Mouse (Mus musculus): ENCODE data around the gene Olfr1255. TPM values are rescaled to one million over a fixed set of nuclear protein-coding genes. Genes with fewer than 3 reads are reported as not detected.

Olfr1255 gene
- total RNA-seq (2015; ENCODE audit: low replicate concordance) (not detected in 2 replicates), total RNA-seq (2017; ENCODE audit: low replicate concordance) (not detected in 2 replicates)

DNA sequence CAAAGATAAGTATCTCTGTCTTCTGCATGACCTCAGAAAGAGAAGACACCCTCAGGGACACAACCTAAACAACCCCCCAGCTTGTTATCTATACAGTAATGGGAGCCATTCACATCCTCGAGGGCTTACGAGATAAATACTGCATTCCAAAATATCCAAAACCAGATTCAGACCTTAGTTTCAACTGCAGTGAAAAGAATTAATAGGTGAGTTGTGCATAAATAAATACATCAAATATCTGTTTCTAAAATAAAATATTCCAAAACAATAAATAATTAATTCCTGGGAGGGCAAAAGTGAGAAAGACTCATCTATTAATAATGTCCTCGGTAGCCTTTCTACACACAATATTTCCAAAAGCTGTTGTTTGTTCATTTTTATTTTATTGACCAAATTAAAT is at the start of gene Olfr1255:
Olfr1255 (plus strand) TSS at position 301 of the 400 bp plus-strand sequence.
- no peak for ATAC-seq (replicated peaks; ENCODE audit: low FRiP score, poor library complexity, severe bottlenecking)

DNA sequence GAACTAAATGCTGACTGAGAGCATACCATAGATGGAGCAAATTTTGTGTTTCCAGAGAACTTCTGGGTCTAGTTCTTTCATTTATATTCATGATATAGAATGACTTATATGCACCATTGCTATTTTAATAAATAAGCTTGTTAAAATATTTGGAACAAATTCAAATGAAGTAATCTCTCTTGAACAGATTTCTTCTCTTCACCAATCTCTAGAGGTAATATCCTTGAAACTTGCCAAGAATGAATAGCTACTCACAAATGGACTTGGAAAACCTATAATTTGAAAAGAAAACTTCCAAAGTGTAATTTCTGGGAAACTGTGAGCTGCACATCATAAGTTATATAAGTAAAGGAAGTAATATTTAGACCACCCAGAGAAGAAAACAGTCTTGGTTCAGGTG is 18.3 kb upstream of the Olfr1255 start, which contains the start of gene Olfr1254:
Olfr1254 (minus strand) TSS at position 101 of the 400 bp plus-strand sequence.
- no peak for ATAC-seq (replicated peaks; ENCODE audit: low FRiP score, poor library complexity, severe bottlenecking)

DNA sequence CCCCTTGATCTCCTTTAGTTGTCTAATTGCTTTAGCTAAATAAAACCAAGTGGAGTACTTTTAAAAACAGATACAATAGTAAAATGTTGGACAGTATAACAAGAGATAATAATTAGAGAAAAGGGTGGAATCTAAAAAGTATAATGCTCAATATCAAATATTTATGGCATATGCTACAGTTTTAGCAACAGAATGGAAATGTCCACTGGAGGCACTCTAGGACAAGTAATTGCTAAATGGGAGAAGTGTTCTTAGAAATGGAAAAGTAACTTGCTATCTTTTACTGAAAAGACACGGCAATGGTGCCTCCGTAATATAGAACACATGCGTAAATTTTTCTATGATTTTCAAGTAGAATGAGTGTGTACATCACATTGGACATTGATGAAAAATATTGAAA is 12.3 kb upstream of the Olfr1255 start:
- no peak for ATAC-seq (replicated peaks; ENCODE audit: low FRiP score, poor library complexity, severe bottlenecking)

DNA sequence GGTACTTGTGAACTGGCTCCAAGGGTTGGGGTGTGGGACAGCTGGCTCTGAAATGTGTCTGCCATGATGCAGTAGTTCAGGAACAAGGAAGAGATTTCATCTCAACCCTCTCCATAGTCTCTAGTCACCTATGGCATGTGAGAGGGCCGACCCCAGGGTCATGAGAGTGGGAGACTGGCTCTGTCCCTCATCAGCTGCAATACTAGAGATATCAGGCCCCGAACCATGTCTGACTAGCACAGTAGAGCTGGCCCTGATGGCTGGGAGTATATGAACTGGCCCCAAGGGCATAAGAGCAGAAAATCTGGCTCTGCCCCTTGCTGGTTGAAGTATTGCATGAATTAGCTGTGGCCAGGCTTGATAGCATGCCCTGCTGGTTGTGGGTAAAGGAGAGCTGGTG is 1.1 kb upstream of the Olfr1255 start:
- no peak for ATAC-seq (replicated peaks; ENCODE audit: low FRiP score, poor library complexity, severe bottlenecking)

DNA sequence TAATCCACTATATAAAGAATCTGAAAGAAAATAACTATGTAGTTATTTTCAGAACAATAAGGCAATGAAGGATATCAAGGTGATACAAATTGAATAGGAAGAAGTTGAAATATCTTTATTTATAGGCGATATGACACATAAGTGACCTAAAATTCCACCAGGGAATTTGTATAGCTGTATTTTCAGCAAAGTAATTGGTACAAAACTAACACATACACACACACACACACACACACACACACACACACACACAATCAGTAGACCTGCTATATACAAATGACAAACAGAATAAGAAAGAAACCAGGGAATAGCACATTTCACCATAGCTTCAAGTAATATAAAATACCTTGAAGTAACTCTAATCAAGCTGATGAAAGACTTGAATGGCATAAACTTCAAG is 8.4 kb downstream of the Olfr1255 start:
- no peak for ATAC-seq (replicated peaks; ENCODE audit: low FRiP score, poor library complexity, severe bottlenecking)

DNA sequence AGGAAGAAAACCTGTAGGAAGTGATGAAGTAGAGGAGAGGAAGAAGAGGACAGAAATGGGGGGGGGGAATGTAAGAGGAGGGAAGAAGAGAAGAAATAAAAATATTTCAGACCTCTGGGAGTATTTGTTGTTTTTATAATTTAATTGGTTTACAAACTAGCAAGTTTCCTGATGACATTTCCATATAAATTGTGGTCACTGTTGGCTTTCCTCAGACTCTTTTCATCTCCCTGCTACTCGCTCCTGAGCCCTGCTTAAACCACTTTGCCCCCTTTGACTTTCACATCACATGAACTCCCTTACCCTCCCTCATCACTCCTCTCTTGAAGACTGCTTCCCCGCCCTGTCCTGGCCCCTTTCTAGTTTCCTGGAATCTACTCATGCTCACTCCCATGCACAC is 29.6 kb downstream of the Olfr1255 start, which contains the start of gene Olfr1256:
Olfr1256 (minus strand) TSS at position 101 of the 400 bp plus-strand sequence.
- ATAC-seq (replicated peaks; ENCODE audit: low FRiP score, poor library complexity, severe bottlenecking): no peak

DNA sequence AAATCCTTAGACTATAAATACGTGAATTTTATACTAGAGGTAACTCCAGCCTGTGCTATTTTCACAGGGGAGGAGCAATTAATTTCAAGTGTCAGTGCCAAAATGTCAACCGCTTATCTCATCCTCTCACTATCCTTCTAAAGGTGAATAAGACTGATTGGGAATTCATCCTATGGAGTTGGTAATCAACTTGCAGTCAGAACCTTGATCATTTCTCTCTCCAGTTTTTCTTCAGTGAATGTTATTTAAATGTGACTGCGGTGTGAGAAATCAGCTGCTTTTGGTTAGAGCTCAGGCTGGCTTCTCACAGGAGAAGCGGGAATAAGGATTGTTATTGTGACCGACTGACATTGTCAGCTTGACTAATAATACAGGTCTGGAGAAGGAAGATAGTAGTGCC is 36.3 kb downstream of the Olfr1255 start, which contains the start of gene Olfr48:
Olfr48 (minus strand) TSS at position 101 of the 400 bp plus-strand sequence.
- ATAC-seq (replicated peaks; ENCODE audit: low FRiP score, poor library complexity, severe bottlenecking): no peak

DNA sequence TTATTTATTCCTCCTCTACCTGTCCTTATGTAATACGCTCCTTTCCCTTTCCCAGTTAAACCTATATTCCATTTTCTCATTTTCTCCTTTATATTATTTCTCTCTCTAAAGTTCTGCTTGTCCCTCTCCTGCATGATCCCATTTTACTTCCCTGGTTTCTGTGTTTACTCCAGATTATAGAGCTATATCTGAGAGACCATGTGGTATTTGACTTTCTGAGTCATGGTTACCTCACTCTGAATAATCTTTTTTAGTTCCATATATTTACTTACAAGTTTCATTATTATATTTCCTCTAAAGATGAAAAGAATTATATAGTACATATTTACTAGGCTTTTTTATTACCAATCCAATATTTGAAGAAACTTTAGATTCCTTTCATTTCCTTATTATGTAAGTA is 37.4 kb downstream of the Olfr1255 start:
- ATAC-seq (replicated peaks; ENCODE audit: low FRiP score, poor library complexity, severe bottlenecking): no peak

Other genes with a start within 250 kb of the Olfr1255 start
- not detected in 2 replicates for gene Olfr1245, start 233.6 kb upstream of the Olfr1255 start, total RNA-seq (2015; ENCODE audit: low replicate concordance)
- gene Olfr1245, start 233.6 kb upstream of the Olfr1255 start, total RNA-seq (2017; ENCODE audit: low replicate concordance): 2.1 TPM in 1 of 2 replicates, not detected in the other
- gene Olfr1246, start 218.9 kb upstream of the Olfr1255 start, total RNA-seq (2015; ENCODE audit: low replicate concordance): not detected in 2 replicates
- not detected in 2 replicates for gene Olfr1246, start 218.9 kb upstream of the Olfr1255 start, total RNA-seq (2017; ENCODE audit: low replicate concordance)
- not detected in 2 replicates for gene Olfr1247, start 197.9 kb upstream of the Olfr1255 start, total RNA-seq (2015; ENCODE audit: low replicate concordance)
- not detected in 2 replicates for gene Olfr1247, start 197.9 kb upstream of the Olfr1255 start, total RNA-seq (2017; ENCODE audit: low replicate concordance)
- not detected in 2 replicates for gene Olfr1248, start 193.8 kb upstream of the Olfr1255 start, total RNA-seq (2015; ENCODE audit: low replicate concordance)
- not detected in 2 replicates for gene Olfr1248, start 193.8 kb upstream of the Olfr1255 start, total RNA-seq (2017; ENCODE audit: low replicate concordance)
- not detected in 2 replicates for gene Olfr1249, start 177.1 kb upstream of the Olfr1255 start, total RNA-seq (2015; ENCODE audit: low replicate concordance)
- not detected in 2 replicates for gene Olfr1249, start 177.1 kb upstream of the Olfr1255 start, total RNA-seq (2017; ENCODE audit: low replicate concordance)
- not detected in 2 replicates for gene Olfr1250, start 150.6 kb upstream of the Olfr1255 start, total RNA-seq (2015; ENCODE audit: low replicate concordance)
- gene Olfr1250, start 150.6 kb upstream of the Olfr1255 start, total RNA-seq (2017; ENCODE audit: low replicate concordance): not detected in 2 replicates
- gene Olfr1251, start 140.1 kb upstream of the Olfr1255 start, total RNA-seq (2015; ENCODE audit: low replicate concordance): not detected in 2 replicates
- not detected in 2 replicates for gene Olfr1251, start 140.1 kb upstream of the Olfr1255 start, total RNA-seq (2017; ENCODE audit: low replicate concordance)
- not detected in 2 replicates for gene Olfr1252, start 87.0 kb upstream of the Olfr1255 start, total RNA-seq (2015; ENCODE audit: low replicate concordance)
- not detected in 2 replicates for gene Olfr1252, start 87.0 kb upstream of the Olfr1255 start, total RNA-seq (2017; ENCODE audit: low replicate concordance)
- not detected in 2 replicates for gene Olfr1253, start 55.0 kb upstream of the Olfr1255 start, total RNA-seq (2015; ENCODE audit: low replicate concordance)
- 0.42 TPM in 1 of 2 replicates, not detected in the other for gene Olfr1253, start 55.0 kb upstream of the Olfr1255 start, total RNA-seq (2017; ENCODE audit: low replicate concordance)
- gene Olfr1254, start 18.4 kb upstream of the Olfr1255 start, total RNA-seq (2015; ENCODE audit: low replicate concordance): not detected in 2 replicates
- gene Olfr1254, start 18.4 kb upstream of the Olfr1255 start, total RNA-seq (2017; ENCODE audit: low replicate concordance): not detected in 2 replicates
- gene Olfr1256, start 29.5 kb downstream of the Olfr1255 start, total RNA-seq (2015; ENCODE audit: low replicate concordance): not detected in 2 replicates
- gene Olfr1256, start 29.5 kb downstream of the Olfr1255 start, total RNA-seq (2017; ENCODE audit: low replicate concordance): not detected in 2 replicates
- gene Olfr48, start 36.2 kb downstream of the Olfr1255 start, total RNA-seq (2015; ENCODE audit: low replicate concordance): not detected in 2 replicates
- not detected in 2 replicates for gene Olfr48, start 36.2 kb downstream of the Olfr1255 start, total RNA-seq (2017; ENCODE audit: low replicate concordance)
- gene Olfr1257, start 66.4 kb downstream of the Olfr1255 start, total RNA-seq (2015; ENCODE audit: low replicate concordance): not detected in 2 replicates
- not detected in 2 replicates for gene Olfr1257, start 66.4 kb downstream of the Olfr1255 start, total RNA-seq (2017; ENCODE audit: low replicate concordance)
- not detected in 2 replicates for gene Olfr1258, start 115.3 kb downstream of the Olfr1255 start, total RNA-seq (2015; ENCODE audit: low replicate concordance)
- not detected in 2 replicates for gene Olfr1258, start 115.3 kb downstream of the Olfr1255 start, total RNA-seq (2017; ENCODE audit: low replicate concordance)
- not detected in 2 replicates for gene Olfr1259, start 136.6 kb downstream of the Olfr1255 start, total RNA-seq (2015; ENCODE audit: low replicate concordance)
- gene Olfr1259, start 136.6 kb downstream of the Olfr1255 start, total RNA-seq (2017; ENCODE audit: low replicate concordance): 0.56 TPM in 1 of 2 replicates, not detected in the other
- not detected in 2 replicates for gene Olfr1260, start 162.3 kb downstream of the Olfr1255 start, total RNA-seq (2015; ENCODE audit: low replicate concordance)
- not detected in 2 replicates for gene Olfr1260, start 162.3 kb downstream of the Olfr1255 start, total RNA-seq (2017; ENCODE audit: low replicate concordance)
- not detected in 2 replicates for gene Olfr1261, start 179.2 kb downstream of the Olfr1255 start, total RNA-seq (2015; ENCODE audit: low replicate concordance)
- gene Olfr1261, start 179.2 kb downstream of the Olfr1255 start, total RNA-seq (2017; ENCODE audit: low replicate concordance): 0.28 TPM in 1 of 2 replicates, not detected in the other
- not detected in 2 replicates for gene Olfr1262, start 188.1 kb downstream of the Olfr1255 start, total RNA-seq (2015; ENCODE audit: low replicate concordance)
- not detected in 2 replicates for gene Olfr1262, start 188.1 kb downstream of the Olfr1255 start, total RNA-seq (2017; ENCODE audit: low replicate concordance)
- not detected in 2 replicates for gene Olfr1263, start 200.1 kb downstream of the Olfr1255 start, total RNA-seq (2015; ENCODE audit: low replicate concordance)
- gene Olfr1263, start 200.1 kb downstream of the Olfr1255 start, total RNA-seq (2017; ENCODE audit: low replicate concordance): not detected in 2 replicates
- not detected in 2 replicates for gene Olfr1264, start 213.5 kb downstream of the Olfr1255 start, total RNA-seq (2015; ENCODE audit: low replicate concordance)
- gene Olfr1264, start 213.5 kb downstream of the Olfr1255 start, total RNA-seq (2017; ENCODE audit: low replicate concordance): not detected in 2 replicates
- not detected in 2 replicates for gene Olfr1265, start 223.3 kb downstream of the Olfr1255 start, total RNA-seq (2015; ENCODE audit: low replicate concordance)
- gene Olfr1265, start 223.3 kb downstream of the Olfr1255 start, total RNA-seq (2017; ENCODE audit: low replicate concordance): not detected in 2 replicates